Mouse (Mus musculus): ENCODE data around the gene Odf3. TPM values are rescaled to one million over a fixed set of nuclear protein-coding genes. Genes with fewer than 3 reads are reported as not detected.

The Odf3 gene
- polyA plus RNA-seq (2012) = not detected in 2 replicates

GRCm38 (mm10) chr7:140847755-140848580, at the start of gene Odf3:
Gene Odf3 (plus strand): TSS chr7:140847805.
- Histone ChIP-seq H3K36me3 (ENCODE audit: control insufficient read depth) (peaks cover 20% of the 10 kb centered on the region), H3K4me1 (ENCODE audit: control insufficient read depth) (peaks cover 3% of the 10 kb centered on the region), H3K9me3 (ENCODE audit: control insufficient read depth, low read length) (no peaks in the 10 kb centered on the region), H3K4me3 (replicated peaks) (no peak within 1 kb of the TSS), H3K27me3 (ENCODE audit: control insufficient read depth) (peaks cover 5% of the 10 kb centered on the region)
- TF ChIP-seq GATA1 (IDR thresholded peaks at IDR 0.05; ENCODE audit: low read length) = no peak
- TF ChIP-seq TAL1 (IDR thresholded peaks at IDR 0.05; ENCODE audit: low read length) = no peak

GRCm38 (mm10) chr7:140798212-140798611, 49.4 kb upstream of the Odf3 start:
- Histone ChIP-seq H3K4me1 (ENCODE audit: control insufficient read depth) (no peaks in the 10 kb centered on the region), H3K4me3 (replicated peaks) (no peak overlapping the region), H3K27me3 (ENCODE audit: control insufficient read depth) (no peaks in the 10 kb centered on the region), H3K36me3 (ENCODE audit: control insufficient read depth) (no peaks in the 10 kb centered on the region), H3K9me3 (ENCODE audit: control insufficient read depth, low read length) (no peaks in the 10 kb centered on the region)
- TF ChIP-seq TAL1 (IDR thresholded peaks at IDR 0.05; ENCODE audit: low read length) (no peak), GATA1 (IDR thresholded peaks at IDR 0.05; ENCODE audit: low read length) (no peak)

- TF ChIP-seq GATA1 (IDR thresholded peaks at IDR 0.05; ENCODE audit: low read length) (no peak), TAL1 (IDR thresholded peaks at IDR 0.05; ENCODE audit: low read length) (no peak)
- no peaks in the 10 kb centered on the region for H3K9me3 ChIP-seq (ENCODE audit: control insufficient read depth, low read length)
Measured at GRCm38 (mm10) chr7:140802629-140803028, 45.0 kb upstream of the Odf3 start.

GRCm38 (mm10) chr7:140805704-140806103, 41.9 kb upstream of the Odf3 start:
- Histone ChIP-seq H3K27me3 (ENCODE audit: control insufficient read depth) (no peaks in the 10 kb centered on the region), H3K36me3 (ENCODE audit: control insufficient read depth) (no peaks in the 10 kb centered on the region), H3K4me1 (ENCODE audit: control insufficient read depth) (no peaks in the 10 kb centered on the region), H3K4me3 (replicated peaks) (no peak overlapping the region), H3K9me3 (ENCODE audit: control insufficient read depth, low read length) (no peaks in the 10 kb centered on the region)
- TF ChIP-seq GATA1 (IDR thresholded peaks at IDR 0.05; ENCODE audit: low read length) (no peak), TAL1 (IDR thresholded peaks at IDR 0.05; ENCODE audit: low read length) (no peak)

More at GRCm38 (mm10) chr7:140802629-140803028, 45.0 kb upstream of the Odf3 start:
- H3K27me3 ChIP-seq (ENCODE audit: control insufficient read depth) = no peaks in the 10 kb centered on the region
- H3K4me1 ChIP-seq (ENCODE audit: control insufficient read depth) = no peaks in the 10 kb centered on the region
- no peaks in the 10 kb centered on the region for H3K36me3 ChIP-seq (ENCODE audit: control insufficient read depth)
- no peak overlapping the region for H3K4me3 ChIP-seq (replicated peaks)

GRCm38 (mm10) chr7:140810496-140810895, 37.1 kb upstream of the Odf3 start:
- H3K27me3 ChIP-seq (ENCODE audit: control insufficient read depth) = no peaks in the 10 kb centered on the region
- no peaks in the 10 kb centered on the region for H3K36me3 ChIP-seq (ENCODE audit: control insufficient read depth)
- H3K4me1 ChIP-seq (ENCODE audit: control insufficient read depth) = no peaks in the 10 kb centered on the region
- H3K9me3 ChIP-seq (ENCODE audit: control insufficient read depth, low read length) = no peaks in the 10 kb centered on the region
- TF ChIP-seq GATA1 (IDR thresholded peaks at IDR 0.05; ENCODE audit: low read length) = no peak
- no peak overlapping the region for H3K4me3 ChIP-seq (replicated peaks)

- Histone ChIP-seq H3K4me3 (replicated peaks) (no peak overlapping the region), H3K9me3 (ENCODE audit: control insufficient read depth, low read length) (no peaks in the 10 kb centered on the region), H3K4me1 (ENCODE audit: control insufficient read depth) (no peaks in the 10 kb centered on the region), H3K36me3 (ENCODE audit: control insufficient read depth) (no peaks in the 10 kb centered on the region), H3K27me3 (ENCODE audit: control insufficient read depth) (no peaks in the 10 kb centered on the region)
- TF ChIP-seq TAL1 (IDR thresholded peaks at IDR 0.05; ENCODE audit: low read length) = no peak
- TF ChIP-seq GATA1 (IDR thresholded peaks at IDR 0.05; ENCODE audit: low read length) = no peak
Measured at GRCm38 (mm10) chr7:140811714-140812113, 35.9 kb upstream of the Odf3 start.

- TF ChIP-seq GATA1 (IDR thresholded peaks at IDR 0.05; ENCODE audit: low read length) (no peak), TAL1 (IDR thresholded peaks at IDR 0.05; ENCODE audit: low read length) (no peak)
- H3K9me3 ChIP-seq (ENCODE audit: control insufficient read depth, low read length) = no peaks in the 10 kb centered on the region
- no peak overlapping the region for H3K4me3 ChIP-seq (replicated peaks)
- no peaks in the 10 kb centered on the region for H3K4me1 ChIP-seq (ENCODE audit: control insufficient read depth)
- H3K27me3 ChIP-seq (ENCODE audit: control insufficient read depth) = no peaks in the 10 kb centered on the region
- H3K36me3 ChIP-seq (ENCODE audit: control insufficient read depth) = no peaks in the 10 kb centered on the region
Measured at GRCm38 (mm10) chr7:140812850-140813249, 34.8 kb upstream of the Odf3 start.

- peaks cover 7% of the 10 kb centered on the region for H3K4me1 ChIP-seq (ENCODE audit: control insufficient read depth)
- no peaks in the 10 kb centered on the region for H3K9me3 ChIP-seq (ENCODE audit: control insufficient read depth, low read length)
- TF ChIP-seq GATA1 (IDR thresholded peaks at IDR 0.05; ENCODE audit: low read length) (no peak), TAL1 (IDR thresholded peaks at IDR 0.05; ENCODE audit: low read length) (no peak)
- peaks cover 4% of the 10 kb centered on the region; the same call in 1 of the 2 replicates for H3K27me3 ChIP-seq (ENCODE audit: control insufficient read depth)
- H3K36me3 ChIP-seq (ENCODE audit: control insufficient read depth) = no peaks in the 10 kb centered on the region
- no peak overlapping the region for H3K4me3 ChIP-seq (replicated peaks)
Measured at GRCm38 (mm10) chr7:140820173-140820572, 27.4 kb upstream of the Odf3 start.

GRCm38 (mm10) chr7:140821305-140821652, 26.3 kb upstream of the Odf3 start:
- Histone ChIP-seq H3K27me3 (ENCODE audit: control insufficient read depth) (peaks cover 4% of the 10 kb centered on the region; the same call in 1 of the 2 replicates), H3K4me1 (ENCODE audit: control insufficient read depth) (peaks cover 7% of the 10 kb centered on the region), H3K4me3 (replicated peaks) (peak overlapping the region; percentile 60), H3K9me3 (ENCODE audit: control insufficient read depth, low read length) (no peaks in the 10 kb centered on the region), H3K36me3 (ENCODE audit: control insufficient read depth) (no peaks in the 10 kb centered on the region)
- TF ChIP-seq GATA1 (IDR thresholded peaks at IDR 0.05; ENCODE audit: low read length) (no peak), TAL1 (IDR thresholded peaks at IDR 0.05; ENCODE audit: low read length) (no peak)
